Mouse (Mus musculus): ENCODE results near the gene Lpar3. TPM values are rescaled to one million over a fixed set of nuclear protein-coding genes. Genes with fewer than 3 reads are reported as not detected.

Lpar3 gene
- polyA plus RNA-seq, 1 experiment from 2014 or later: 2.4 TPM

GRCm38 (mm10) chr3:146237676-146238075 is 16.9 kb downstream of the Lpar3 start:
- Histone ChIP-seq H3K4me3 (ENCODE audit: low read depth, low read length) (no peak overlapping the region), H3K27me3 (ENCODE audit: control insufficient read depth, insufficient read depth, low read length) (no peaks in the 10 kb centered on the region), H3K4me1 (ENCODE audit: control insufficient read depth, insufficient read depth, low read length) (no peaks in the 10 kb centered on the region), H3K27ac (ENCODE audit: low read depth, low read length) (no peak overlapping the region), H3K36me3 (ENCODE audit: control insufficient read depth, insufficient read depth, low read length) (no peaks in the 10 kb centered on the region), H3K9me3 (ENCODE audit: control insufficient read depth, low read length) (no peaks in the 10 kb centered on the region), H3K9ac (ENCODE audit: low read length) (no peak overlapping the region), H3K4me2 (ENCODE audit: low read depth) (no peak overlapping the region)
- 81% methylated on average over 5 of the region's 5 CpGs for whole genome bisulfite sequencing
- ATAC-seq (ENCODE audit: insufficient read depth, low FRiP score, low TSS enrichment) (no peak), DNase-seq (ENCODE audit: low spot score) (no peak)

GRCm38 (mm10) chr3:146244630-146245029 is 23.9 kb downstream of the Lpar3 start:
- 83% methylated on average over 1 of the region's 1 CpGs for WGBS
- no peak overlapping the region for H3K4me3 ChIP-seq (ENCODE audit: low read depth, low read length)
- DNase-seq (ENCODE audit: low spot score) (no peak), ATAC-seq (ENCODE audit: insufficient read depth, low FRiP score, low TSS enrichment) (no peak)
- H3K4me2 ChIP-seq (ENCODE audit: low read depth): no peak overlapping the region
- no peak overlapping the region for H3K27ac ChIP-seq (ENCODE audit: low read depth, low read length)
- no peaks in the 10 kb centered on the region for H3K27me3 ChIP-seq (ENCODE audit: control insufficient read depth, insufficient read depth, low read length)
- H3K9me3 ChIP-seq (ENCODE audit: control insufficient read depth, low read length): no peaks in the 10 kb centered on the region
- H3K9ac ChIP-seq (ENCODE audit: low read length): no peak overlapping the region
- no peaks in the 10 kb centered on the region for H3K4me1 ChIP-seq (ENCODE audit: control insufficient read depth, insufficient read depth, low read length)
- H3K36me3 ChIP-seq (ENCODE audit: control insufficient read depth, insufficient read depth, low read length): no peaks in the 10 kb centered on the region

GRCm38 (mm10) chr3:146246557-146246956 is 25.8 kb downstream of the Lpar3 start:
- 83% methylated on average over 8 of the region's 8 CpGs for WGBS
- Histone ChIP-seq H3K27me3 (ENCODE audit: control insufficient read depth, insufficient read depth, low read length) (no peaks in the 10 kb centered on the region), H3K4me3 (ENCODE audit: low read depth, low read length) (no peak overlapping the region), H3K4me2 (ENCODE audit: low read depth) (no peak overlapping the region), H3K27ac (ENCODE audit: low read depth, low read length) (no peak overlapping the region), H3K4me1 (ENCODE audit: control insufficient read depth, insufficient read depth, low read length) (no peaks in the 10 kb centered on the region), H3K9me3 (ENCODE audit: control insufficient read depth, low read length) (no peaks in the 10 kb centered on the region), H3K36me3 (ENCODE audit: control insufficient read depth, insufficient read depth, low read length) (no peaks in the 10 kb centered on the region), H3K9ac (ENCODE audit: low read length) (no peak overlapping the region)
- ATAC-seq (ENCODE audit: insufficient read depth, low FRiP score, low TSS enrichment): no peak
- no peak for DNase-seq (ENCODE audit: low spot score)

GRCm38 (mm10) chr3:146246992-146247391 is 26.2 kb downstream of the Lpar3 start:
- Histone ChIP-seq H3K4me2 (ENCODE audit: low read depth) (no peak overlapping the region), H3K9me3 (ENCODE audit: control insufficient read depth, low read length) (no peaks in the 10 kb centered on the region), H3K4me1 (ENCODE audit: control insufficient read depth, insufficient read depth, low read length) (no peaks in the 10 kb centered on the region), H3K9ac (ENCODE audit: low read length) (no peak overlapping the region), H3K36me3 (ENCODE audit: control insufficient read depth, insufficient read depth, low read length) (no peaks in the 10 kb centered on the region), H3K27me3 (ENCODE audit: control insufficient read depth, insufficient read depth, low read length) (no peaks in the 10 kb centered on the region), H3K27ac (ENCODE audit: low read depth, low read length) (no peak overlapping the region), H3K4me3 (ENCODE audit: low read depth, low read length) (no peak overlapping the region)
- WGBS: 92% methylated on average over 2 of the region's 2 CpGs
- ATAC-seq (ENCODE audit: insufficient read depth, low FRiP score, low TSS enrichment) (no peak), DNase-seq (ENCODE audit: low spot score) (no peak)

- no peaks in the 10 kb centered on the region for H3K4me1 ChIP-seq (ENCODE audit: control insufficient read depth, insufficient read depth, low read length)
- DNase-seq (ENCODE audit: low spot score) (no peak), ATAC-seq (ENCODE audit: insufficient read depth, low FRiP score, low TSS enrichment) (no peak)
- no peak overlapping the region for H3K27ac ChIP-seq (ENCODE audit: low read depth, low read length)
- H3K4me3 ChIP-seq (ENCODE audit: low read depth, low read length): no peak overlapping the region
- H3K4me2 ChIP-seq (ENCODE audit: low read depth): no peak overlapping the region
- no peak overlapping the region for H3K9ac ChIP-seq (ENCODE audit: low read length)
- no peaks in the 10 kb centered on the region for H3K9me3 ChIP-seq (ENCODE audit: control insufficient read depth, low read length)
- H3K27me3 ChIP-seq (ENCODE audit: control insufficient read depth, insufficient read depth, low read length): no peaks in the 10 kb centered on the region
- no peaks in the 10 kb centered on the region for H3K36me3 ChIP-seq (ENCODE audit: control insufficient read depth, insufficient read depth, low read length)
- WGBS: 87% methylated on average over 8 of the region's 8 CpGs
These were observed 29.1 kb downstream of the Lpar3 start for GRCm38 (mm10) chr3:146249895-146250294.

GRCm38 (mm10) chr3:146251771-146252170 is 31.0 kb downstream of the Lpar3 start:
- H3K36me3 ChIP-seq (ENCODE audit: control insufficient read depth, insufficient read depth, low read length): no peaks in the 10 kb centered on the region
- H3K4me2 ChIP-seq (ENCODE audit: low read depth): no peak overlapping the region
- DNase-seq (ENCODE audit: low spot score): no peak
- H3K9ac ChIP-seq (ENCODE audit: low read length): no peak overlapping the region
- no peaks in the 10 kb centered on the region for H3K27me3 ChIP-seq (ENCODE audit: control insufficient read depth, insufficient read depth, low read length)
- WGBS: 86% methylated on average over 6 of the region's 6 CpGs
- no peaks in the 10 kb centered on the region for H3K4me1 ChIP-seq (ENCODE audit: control insufficient read depth, insufficient read depth, low read length)
- H3K27ac ChIP-seq (ENCODE audit: low read depth, low read length): no peak overlapping the region
- ATAC-seq (ENCODE audit: insufficient read depth, low FRiP score, low TSS enrichment): no peak
- no peaks in the 10 kb centered on the region for H3K9me3 ChIP-seq (ENCODE audit: control insufficient read depth, low read length)
- no peak overlapping the region for H3K4me3 ChIP-seq (ENCODE audit: low read depth, low read length)

- no peak overlapping the region for H3K27ac ChIP-seq (ENCODE audit: low read depth, low read length)
These were observed 33.1 kb downstream of the Lpar3 start for GRCm38 (mm10) chr3:146253736-146254320.

GRCm38 (mm10) chr3:146255123-146255522 is 34.4 kb downstream of the Lpar3 start:
- H3K36me3 ChIP-seq (ENCODE audit: control insufficient read depth, insufficient read depth, low read length): no peaks in the 10 kb centered on the region
- DNase-seq (ENCODE audit: low spot score): no peak
- no peak overlapping the region for H3K4me2 ChIP-seq (ENCODE audit: low read depth)
- no peak overlapping the region for H3K9ac ChIP-seq (ENCODE audit: low read length)
- H3K9me3 ChIP-seq (ENCODE audit: control insufficient read depth, low read length): no peaks in the 10 kb centered on the region
- no peaks in the 10 kb centered on the region for H3K4me1 ChIP-seq (ENCODE audit: control insufficient read depth, insufficient read depth, low read length)
- WGBS: 93% methylated on average over 5 of the region's 5 CpGs
- ATAC-seq (ENCODE audit: insufficient read depth, low FRiP score, low TSS enrichment): no peak
- no peak overlapping the region for H3K27ac ChIP-seq (ENCODE audit: low read depth, low read length)
- H3K4me3 ChIP-seq (ENCODE audit: low read depth, low read length): no peak overlapping the region
- H3K27me3 ChIP-seq (ENCODE audit: control insufficient read depth, insufficient read depth, low read length): no peaks in the 10 kb centered on the region

More at GRCm38 (mm10) chr3:146253736-146254320, 33.1 kb downstream of the Lpar3 start:
- no peak overlapping the region for H3K9ac ChIP-seq (ENCODE audit: low read length)
- H3K9me3 ChIP-seq (ENCODE audit: control insufficient read depth, low read length): no peaks in the 10 kb centered on the region
- H3K27me3 ChIP-seq (ENCODE audit: control insufficient read depth, insufficient read depth, low read length): no peaks in the 10 kb centered on the region
- DNase-seq (ENCODE audit: low spot score): no peak
- no peak for ATAC-seq (ENCODE audit: insufficient read depth, low FRiP score, low TSS enrichment)
- WGBS: 42% methylated on average over 3 of the region's 3 CpGs
- H3K4me1 ChIP-seq (ENCODE audit: control insufficient read depth, insufficient read depth, low read length): no peaks in the 10 kb centered on the region
- no peak overlapping the region for H3K4me2 ChIP-seq (ENCODE audit: low read depth)
- no peak overlapping the region for H3K4me3 ChIP-seq (ENCODE audit: low read depth, low read length)
- no peaks in the 10 kb centered on the region for H3K36me3 ChIP-seq (ENCODE audit: control insufficient read depth, insufficient read depth, low read length)

GRCm38 (mm10) chr3:146257483-146258122 is 36.8 kb downstream of the Lpar3 start:
- H3K9ac ChIP-seq (ENCODE audit: low read length): no peak overlapping the region
- WGBS: 50% methylated on average over 10 of the region's 10 CpGs
- DNase-seq (ENCODE audit: low spot score) (peak; percentile 38), ATAC-seq (ENCODE audit: insufficient read depth, low FRiP score, low TSS enrichment) (no peak; the same call in 1 of the 2 replicates)
- no peaks in the 10 kb centered on the region for H3K4me1 ChIP-seq (ENCODE audit: control insufficient read depth, insufficient read depth, low read length)
- no peaks in the 10 kb centered on the region for H3K36me3 ChIP-seq (ENCODE audit: control insufficient read depth, insufficient read depth, low read length)
- no peak overlapping the region for H3K4me3 ChIP-seq (ENCODE audit: low read depth, low read length)
- no peak overlapping the region for H3K4me2 ChIP-seq (ENCODE audit: low read depth)
- H3K27ac ChIP-seq (ENCODE audit: low read depth, low read length): no peak overlapping the region
- no peaks in the 10 kb centered on the region for H3K9me3 ChIP-seq (ENCODE audit: control insufficient read depth, low read length)
- H3K27me3 ChIP-seq (ENCODE audit: control insufficient read depth, insufficient read depth, low read length): no peaks in the 10 kb centered on the region
